In the genomic region with DNA sequence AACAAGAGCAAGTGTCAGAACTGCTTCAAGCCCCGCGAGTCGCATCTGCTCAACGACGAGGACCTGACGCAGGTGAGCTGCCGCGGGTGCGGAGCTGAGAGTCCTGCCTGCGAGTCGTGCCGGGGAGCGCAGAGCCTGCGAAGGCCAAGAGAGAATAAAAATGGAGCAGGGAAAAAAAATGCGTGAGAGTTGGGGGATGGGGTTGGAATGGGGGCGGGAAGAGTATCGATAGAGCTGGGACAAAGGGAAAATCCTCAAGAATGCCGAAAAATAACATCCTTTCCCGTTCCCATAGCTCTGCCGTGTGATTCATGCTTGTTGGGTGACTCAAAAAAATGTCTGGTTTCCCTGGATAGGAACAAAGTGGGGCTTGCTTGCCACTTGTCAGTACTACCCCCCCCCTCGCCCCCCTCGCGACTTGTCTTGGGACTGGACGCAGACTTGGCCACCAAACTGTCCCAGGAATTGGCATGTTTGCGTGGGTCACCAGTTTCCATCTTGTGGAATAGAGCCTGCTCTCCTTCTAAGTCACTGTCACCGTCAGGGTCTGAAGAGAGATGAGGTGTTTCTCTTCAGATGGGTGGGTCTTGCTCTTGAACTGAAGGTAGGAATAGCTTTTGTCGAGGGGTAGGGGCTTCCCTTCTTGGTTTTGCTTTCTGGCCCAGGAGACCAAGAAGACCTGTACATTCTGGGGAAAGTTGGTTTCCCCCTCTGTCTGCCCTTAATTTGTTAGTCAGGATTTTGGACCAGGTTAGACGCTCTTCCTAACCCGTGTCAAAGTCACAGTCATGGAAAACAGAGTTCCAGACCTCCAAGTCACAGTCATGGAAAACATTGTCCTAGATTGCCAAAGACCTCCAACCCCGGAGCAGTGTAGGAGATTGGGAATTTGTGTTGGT, we compare ENCODE assay signal across 7 mouse cellular contexts. TPM values are rescaled to one million over a fixed set of nuclear protein-coding genes. Genes with fewer than 3 reads are reported as not detected.
DNase-seq lines count a peak whose midpoint lies in the region; ATAC-seq lines count a peak whose summit lies in the region.

No protein-coding gene starts in this region.

- no peaks in the 10 kb centered on the region for H3K27me3 ChIP-seq in lung, embryonic 15.5 days
- peaks cover 2% of the 10 kb centered on the region; the same call in 1 of the 2 replicates for H3K27me3 ChIP-seq in forebrain, embryonic 11.5 days (ENCODE audit: control insufficient read depth, insufficient read depth, low read length)
- H3K27me3 ChIP-seq in kidney, embryonic 14.5 days (ENCODE audit: control insufficient read depth, insufficient read depth, low read length): no peaks in the 10 kb centered on the region
- H3K27me3 ChIP-seq in midbrain, embryonic 10.5 days (ENCODE audit: low read depth, poor library complexity, severe bottlenecking): peaks cover 20% of the 10 kb centered on the region

- 2% methylated on average over 30 of the region's 30 CpGs for WGBS in lung, embryonic 15.5 days
- 5% methylated on average over 30 of the region's 30 CpGs for WGBS in forebrain, embryonic 11.5 days
- WGBS in kidney, embryonic 14.5 days: 1% methylated on average over 30 of the region's 30 CpGs
- 7% methylated on average over 30 of the region's 30 CpGs for WGBS in midbrain, embryonic 10.5 days

- H3K4me3 ChIP-seq in lung, embryonic 15.5 days: peak overlapping the region; percentile 85
- peak overlapping the region; percentile 87 for H3K4me3 ChIP-seq in forebrain, embryonic 11.5 days (ENCODE audit: low read depth, low read length)
- peak overlapping the region; percentile 74 for H3K4me3 ChIP-seq in kidney, embryonic 14.5 days (ENCODE audit: low read length)
- H3K4me3 ChIP-seq in midbrain, embryonic 10.5 days: peak overlapping the region; percentile 78

- peak overlapping the region; percentile 97 for H3K27ac ChIP-seq in lung, embryonic 15.5 days
- H3K27ac ChIP-seq in forebrain, embryonic 11.5 days (ENCODE audit: low read depth, low read length): peak overlapping the region; percentile 59
- H3K27ac ChIP-seq in kidney, embryonic 14.5 days (ENCODE audit: low read depth, low read length): peak overlapping the region; percentile 30; the same call in 1 of the 2 replicates
- peak overlapping the region; percentile 89 for H3K27ac ChIP-seq in midbrain, embryonic 10.5 days (replicated peaks)

- peak overlapping the region; percentile 81 for H3K9ac ChIP-seq in lung, embryonic 15.5 days
- H3K9ac ChIP-seq in forebrain, embryonic 11.5 days (ENCODE audit: low read length): peak overlapping the region; percentile 91
- peak overlapping the region; percentile 79 for H3K9ac ChIP-seq in kidney, embryonic 14.5 days (ENCODE audit: low read depth, low read length)

- no peaks in the 10 kb centered on the region for H3K36me3 ChIP-seq in lung, embryonic 15.5 days
- H3K36me3 ChIP-seq in forebrain, embryonic 11.5 days (ENCODE audit: control insufficient read depth, insufficient read depth, low read length): no peaks in the 10 kb centered on the region
- H3K36me3 ChIP-seq in kidney, embryonic 14.5 days (ENCODE audit: control insufficient read depth, insufficient read depth, low read length): no peaks in the 10 kb centered on the region
- H3K36me3 ChIP-seq in midbrain, embryonic 10.5 days: peaks cover 2% of the 10 kb centered on the region

- DNase-seq in lung, postnatal 14 days: no peak
- DNase-seq in forebrain, embryonic 11.5 days (ENCODE audit: low spot score): peak; percentile 69
- peak; percentile 42 for DNase-seq in midbrain, embryonic 10.5 days (ENCODE audit: low spot score)
- peak; percentile 37 for DNase-seq in thymus, postnatal 0 days (ENCODE audit: low spot score)

- peak overlapping the region; percentile 79 for H3K4me2 ChIP-seq in lung, embryonic 15.5 days
- peak overlapping the region; percentile 86 for H3K4me2 ChIP-seq in forebrain, embryonic 11.5 days (ENCODE audit: low read depth, low read length, severe bottlenecking)
- peak overlapping the region; percentile 80 for H3K4me2 ChIP-seq in kidney, embryonic 14.5 days (replicated peaks; ENCODE audit: low read depth, low read length)

- peaks cover 51% of the 10 kb centered on the region for H3K4me1 ChIP-seq in lung, embryonic 15.5 days
- H3K4me1 ChIP-seq in forebrain, embryonic 11.5 days (replicated peaks; ENCODE audit: control insufficient read depth, insufficient read depth, low read length): peaks cover 15% of the 10 kb centered on the region
- H3K4me1 ChIP-seq in kidney, embryonic 14.5 days (ENCODE audit: control insufficient read depth, insufficient read depth, low read length): peaks cover 30% of the 10 kb centered on the region
- peaks cover 36% of the 10 kb centered on the region for H3K4me1 ChIP-seq in midbrain, embryonic 10.5 days

- no peaks in the 10 kb centered on the region for H3K9me3 ChIP-seq in lung, embryonic 15.5 days
- no peaks in the 10 kb centered on the region for H3K9me3 ChIP-seq in forebrain, embryonic 11.5 days (ENCODE audit: control insufficient read depth, low read length)
- no peaks in the 10 kb centered on the region for H3K9me3 ChIP-seq in kidney, embryonic 14.5 days (ENCODE audit: control insufficient read depth, low read length)
- no peaks in the 10 kb centered on the region for H3K9me3 ChIP-seq in midbrain, embryonic 10.5 days (replicated peaks)

- ATAC-seq in lung, embryonic 15.5 days (ENCODE audit: borderline replicate concordance, extremely low read depth, low FRiP score, low TSS enrichment): no peak
- ATAC-seq in activated CD4-positive, CD25-positive, alpha-beta regulatory T cell, adult 4 months: peak; percentile 35
- ATAC-seq in forebrain, embryonic 11.5 days (replicated peaks; ENCODE audit: low FRiP score): peak; percentile 42; the same call in 1 of the 2 replicates
- ATAC-seq in kidney, embryonic 14.5 days (ENCODE audit: low FRiP score, low TSS enrichment): no peak

RNA-seq across cellular contexts. Expression of gene Mprip, which starts 2.0 kb away (rescaled TPM):
- polyA plus RNA-seq in lung, embryonic 15.5 days (2015; fragmentation: Nextera tagmentation; extraction: Ambion mirVana): 109 and 111 TPM in 2 replicates
- polyA plus RNA-seq in activated CD4-positive, CD25-positive, alpha-beta regulatory T cell, adult 4 months (2017; shearing (Covaris generic)): 10 to 100 TPM; 18.3 to 22.0 TPM
- polyA plus RNA-seq in forebrain, embryonic 11.5 days (2014; fragmentation: Nextera tagmentation; extraction: Ambion mirVana): 97.6 and 104 TPM in 2 replicates
- 53.4 and 64.1 TPM in 2 replicates for polyA plus RNA-seq in kidney, embryonic 14.5 days (2014; fragmentation: Nextera tagmentation; extraction: Ambion mirVana)
- 24.6 and 27.1 TPM in 2 replicates for polyA plus RNA-seq in midbrain, embryonic 10.5 days (2016; fragmentation: Nextera tagmentation; extraction: Ambion mirVana)
- 46.7 and 55.6 TPM in 2 replicates for polyA plus RNA-seq in thymus, postnatal 0 days (2015; fragmentation: Nextera tagmentation; extraction: Ambion mirVana)

Comparison
In these comparisons a context has a peak if more than half of its experiments do, and no peak if none do; other contexts are left out.
1. ATAC-seq: peak in activated CD4-positive, CD25-positive, alpha-beta regulatory T cell, adult 4 months (single experiment) and forebrain, embryonic 11.5 days (single experiment); none in lung, embryonic 15.5 days (single experiment) and kidney, embryonic 14.5 days (single experiment).
2. H3K27ac ChIP-seq: peak in every context shown above with its lines; median percentile 97 in lung, embryonic 15.5 days; 89 in midbrain, embryonic 10.5 days; 59 in forebrain, embryonic 11.5 days; 30 in kidney, embryonic 14.5 days.
3. Peak in every context shown above with its lines, with median percentiles within 50 percentile points of each other: H3K4me2 ChIP-seq, H3K4me3 ChIP-seq and H3K9ac ChIP-seq.